Mouse (Mus musculus): ENCODE data around the gene P2ry13.

Gene P2ry13

DNA sequence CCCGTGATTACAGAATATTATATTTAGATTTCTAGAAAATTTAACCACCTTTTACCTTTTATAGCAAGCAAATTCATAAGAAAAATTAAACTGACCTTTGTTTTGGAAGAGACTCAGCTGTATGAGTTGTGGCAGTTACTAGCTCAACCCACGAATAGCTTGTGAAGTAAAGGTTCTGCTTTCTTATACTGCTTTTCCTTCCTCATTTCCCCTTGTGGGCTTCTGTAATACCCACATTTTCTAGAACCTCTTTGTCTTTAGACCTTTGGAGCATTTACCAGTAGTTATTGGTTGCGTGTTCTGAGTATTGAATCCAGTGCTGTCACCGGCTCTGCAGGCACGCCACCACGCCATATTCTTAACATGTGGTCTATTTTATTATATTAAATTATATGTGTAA lies at the start of gene P2ry13:
Gene P2ry13 (minus strand): TSS at position 156 of the 400 bp plus-strand sequence.
- peak; percentile 26 to 48 for DNase-seq (ENCODE audit: low spot score in 2 of 2)

DNA sequence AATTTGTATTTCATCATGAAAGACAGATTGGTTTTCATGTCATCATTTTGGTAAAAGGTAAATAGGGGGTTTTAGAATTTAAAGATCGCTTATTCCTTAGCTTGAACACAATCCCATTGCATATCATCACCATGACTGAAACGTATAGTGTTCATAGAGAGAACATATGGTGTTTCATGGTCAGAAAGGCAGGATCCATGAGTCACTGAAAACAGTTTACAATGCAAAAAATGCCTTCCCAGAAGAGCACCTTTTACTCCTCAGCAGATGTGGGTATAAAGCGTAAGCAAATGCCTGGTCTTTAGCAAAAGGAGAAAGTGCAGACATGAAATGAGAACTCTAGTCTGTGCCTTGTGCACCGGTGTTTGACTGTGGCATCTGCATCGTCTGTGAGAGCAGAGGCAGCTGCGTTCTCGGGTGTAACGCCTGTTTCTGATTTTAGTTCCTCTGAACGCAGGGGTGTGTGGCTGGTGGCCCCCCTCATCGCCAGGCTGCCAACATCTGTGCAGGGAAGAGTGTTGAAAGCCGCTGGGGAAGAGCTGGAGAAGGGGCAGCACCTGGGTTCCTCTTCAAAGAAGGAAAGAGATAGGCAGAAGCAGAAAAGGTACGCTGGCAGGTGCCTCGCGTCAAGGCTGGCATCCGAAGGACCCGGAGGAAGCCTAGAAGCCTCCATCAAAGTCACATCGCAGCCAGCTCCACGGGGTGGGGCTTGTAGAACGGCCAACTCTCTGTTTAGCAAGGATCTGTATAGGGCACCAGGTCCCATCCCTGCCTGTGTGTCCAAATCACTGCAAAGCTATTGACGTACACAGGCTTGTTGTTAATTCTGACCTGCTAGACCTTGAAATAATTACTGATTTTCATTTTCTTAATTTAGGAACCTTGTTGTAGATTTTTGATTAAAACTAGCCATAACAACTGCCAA lies 47.3 kb upstream of the P2ry13 start:
- DNase-seq (ENCODE audit: low spot score in 2 of 2): peak; percentile 73 to 74

DNA sequence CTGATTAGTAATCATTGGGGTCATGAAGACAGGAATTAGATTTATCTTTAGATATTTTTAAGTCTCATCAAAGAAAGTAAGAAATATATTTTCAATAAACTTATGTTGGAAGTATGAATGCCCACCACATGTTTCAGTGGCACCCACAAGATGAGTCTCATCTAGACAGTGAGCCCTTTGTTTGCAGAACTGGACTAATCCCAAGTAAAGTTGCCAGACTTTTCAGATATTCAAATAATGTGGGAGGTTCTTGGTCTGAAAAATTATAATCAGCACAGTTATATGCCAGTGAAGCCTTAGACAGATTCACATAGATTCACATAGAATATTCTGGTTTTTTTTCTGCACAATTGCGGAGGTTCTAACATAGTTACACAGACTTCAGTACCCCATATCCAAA lies 39.8 kb upstream of the P2ry13 start:
- no peak for DNase-seq (ENCODE audit: low spot score in 2 of 2)

DNA sequence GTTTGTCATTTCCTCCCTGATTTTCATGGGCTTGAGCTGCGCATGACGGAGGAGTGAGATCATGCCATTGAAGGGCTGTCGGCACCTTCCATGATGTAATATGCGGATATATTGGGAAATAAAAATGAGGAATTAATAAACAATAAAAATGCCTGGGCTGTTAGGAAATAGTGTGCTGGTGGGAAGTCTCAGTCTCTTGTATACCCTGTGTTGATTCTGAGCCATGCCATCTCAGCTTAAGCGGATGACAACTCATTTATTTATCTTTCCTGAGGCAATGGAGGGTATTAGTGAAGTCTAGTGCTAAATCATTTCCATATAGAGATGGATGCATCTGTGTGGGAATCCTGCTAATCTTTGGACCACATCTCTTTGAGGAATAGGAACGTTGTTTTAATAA lies 37.3 kb upstream of the P2ry13 start:
- DNase-seq (ENCODE audit: low spot score in 2 of 2): no peak

DNA sequence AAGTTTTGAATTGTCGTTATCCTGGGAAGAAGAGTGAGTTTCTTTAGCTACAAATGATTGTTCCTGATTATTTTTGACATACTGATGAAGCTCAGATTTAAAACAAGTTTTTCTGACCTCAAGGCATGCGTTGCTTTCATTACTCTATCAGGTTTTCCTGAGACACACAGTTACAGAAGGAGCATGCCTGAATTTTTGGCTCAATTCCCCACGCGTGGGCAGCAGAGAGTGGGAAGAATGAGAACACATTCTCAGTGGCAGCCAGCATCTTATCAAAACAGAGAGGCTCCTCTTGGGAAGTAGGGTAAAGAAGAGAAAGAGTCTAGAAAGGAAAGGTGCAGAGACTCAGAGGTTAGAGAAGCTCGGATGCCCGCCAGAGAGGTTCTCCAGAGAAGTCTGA lies 32.7 kb upstream of the P2ry13 start:
- no peak for DNase-seq (ENCODE audit: low spot score in 2 of 2)

DNA sequence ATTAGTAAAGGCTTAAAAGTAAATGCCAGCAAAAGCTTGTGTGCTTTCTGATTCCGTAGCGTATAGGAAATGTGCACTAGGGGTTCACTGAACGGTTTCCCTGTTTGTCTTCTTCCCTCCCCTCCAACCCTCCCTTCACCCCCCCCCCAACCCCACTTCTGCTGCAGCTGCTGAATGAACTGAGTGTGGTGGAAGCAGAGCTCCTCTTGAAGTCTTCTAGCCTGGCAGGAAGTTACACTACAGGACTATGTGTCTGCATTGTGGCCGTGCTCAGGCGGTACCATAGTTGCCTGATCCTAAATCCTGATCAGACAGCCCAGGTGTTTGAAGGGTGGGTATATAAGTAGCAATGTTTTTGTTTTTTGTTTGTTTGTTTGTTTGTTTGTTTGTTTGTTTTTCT lies 24.2 kb upstream of the P2ry13 start:
- DNase-seq (ENCODE audit: low spot score in 2 of 2): peak in 1 of 2 experiments; percentile 30

DNA sequence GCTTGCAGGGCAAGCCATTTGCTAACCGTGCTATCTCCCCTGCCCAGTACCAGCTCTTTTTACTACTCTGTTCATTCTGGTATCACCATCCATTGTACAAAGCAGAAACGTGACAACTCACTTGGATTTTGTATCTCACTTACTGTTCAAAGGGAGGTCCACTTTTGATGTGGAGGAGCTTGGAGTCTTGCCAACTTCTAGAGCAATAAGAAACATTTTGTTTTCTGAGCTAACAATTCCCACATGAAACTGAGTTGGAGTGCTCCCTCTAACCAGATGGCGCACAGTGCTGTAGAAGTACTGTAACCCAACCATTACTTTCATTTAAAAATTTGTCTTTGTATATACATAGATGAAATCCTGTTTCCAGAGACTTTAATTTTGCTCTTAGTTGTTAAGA lies 20.2 kb upstream of the P2ry13 start:
- DNase-seq (ENCODE audit: low spot score in 2 of 2): no peak

DNA sequence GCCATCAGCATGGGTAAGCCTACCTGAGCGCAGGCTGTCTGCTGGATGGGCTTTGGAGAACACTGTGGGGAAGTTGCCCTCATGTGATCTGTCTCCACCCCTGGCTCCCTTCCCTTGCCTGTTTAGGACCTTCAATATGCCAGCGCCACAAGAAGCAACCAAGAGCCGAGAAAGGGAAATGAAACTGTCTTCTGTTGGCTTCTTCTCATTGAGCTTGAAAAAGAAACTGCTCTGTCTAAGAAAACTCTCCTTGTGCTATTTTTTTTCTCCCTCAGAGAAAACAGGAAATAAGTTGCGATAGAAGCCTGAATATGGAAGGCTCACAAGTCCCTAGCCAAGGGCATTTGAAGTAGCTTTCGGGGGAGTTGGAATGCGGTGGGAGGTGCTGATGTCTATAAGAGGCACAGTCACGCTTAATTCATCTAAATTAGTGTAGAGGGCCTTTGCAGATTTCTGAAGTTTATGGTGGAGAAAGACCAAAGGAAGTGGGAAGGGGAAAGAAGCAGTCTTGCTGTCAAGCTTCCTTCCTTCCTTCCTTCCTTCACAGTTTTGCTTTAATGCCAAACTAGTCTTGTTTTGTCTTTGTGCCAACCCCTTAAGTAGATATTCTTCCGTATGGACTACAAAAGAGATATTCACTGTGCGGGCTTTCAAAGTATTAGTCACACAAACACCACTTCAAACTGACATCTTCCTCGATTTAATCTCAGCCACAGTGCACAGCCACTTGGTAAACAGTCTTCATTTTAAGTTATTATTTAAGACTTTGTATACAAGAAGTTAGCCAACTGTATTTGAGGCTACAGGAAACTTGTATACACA lies 18.3 kb upstream of the P2ry13 start:
- peak; percentile 71 to 80 for DNase-seq (ENCODE audit: low spot score in 2 of 2)

DNA sequence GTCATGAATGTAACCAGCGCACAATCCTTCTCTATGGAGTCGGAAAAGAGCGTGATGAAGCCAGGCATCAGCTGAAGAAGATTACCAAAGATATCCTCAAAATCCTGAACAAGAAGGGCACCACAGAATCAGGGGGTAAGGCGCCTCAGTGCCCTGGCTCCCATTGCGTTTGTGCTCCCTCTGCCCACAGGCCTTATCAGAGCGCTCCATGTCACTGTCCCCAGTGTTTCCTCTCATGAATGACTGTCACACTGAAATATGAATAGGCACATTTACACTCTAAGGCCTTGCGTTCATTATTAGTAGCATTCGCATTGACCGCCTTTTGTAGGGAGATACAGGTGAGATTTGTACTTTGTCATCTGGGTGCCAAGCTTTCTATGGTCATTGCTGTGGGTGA lies 17.0 kb upstream of the P2ry13 start:
- no peak for DNase-seq (ENCODE audit: low spot score in 2 of 2)

DNA sequence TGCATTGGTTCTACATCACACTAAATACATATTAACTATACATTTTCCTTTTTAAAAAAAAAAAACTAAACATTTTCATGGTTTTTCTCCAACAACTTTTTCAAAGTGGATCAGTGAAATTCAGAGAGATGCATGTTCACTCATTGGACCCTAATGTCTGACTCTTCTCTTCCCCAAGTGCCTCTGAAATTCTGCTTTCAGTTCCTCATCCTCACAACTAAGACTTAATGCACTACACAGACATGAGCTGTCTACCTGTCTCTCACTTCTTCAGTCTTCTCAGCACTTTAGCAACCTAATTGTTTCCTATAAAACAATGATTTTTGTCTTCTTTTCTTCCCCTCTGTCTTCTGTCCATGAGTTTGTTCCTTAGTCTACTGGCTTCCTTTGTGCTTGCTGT lies 14.7 kb upstream of the P2ry13 start:
- peak; percentile 37 to 59 for DNase-seq (ENCODE audit: low spot score in 2 of 2)

DNA sequence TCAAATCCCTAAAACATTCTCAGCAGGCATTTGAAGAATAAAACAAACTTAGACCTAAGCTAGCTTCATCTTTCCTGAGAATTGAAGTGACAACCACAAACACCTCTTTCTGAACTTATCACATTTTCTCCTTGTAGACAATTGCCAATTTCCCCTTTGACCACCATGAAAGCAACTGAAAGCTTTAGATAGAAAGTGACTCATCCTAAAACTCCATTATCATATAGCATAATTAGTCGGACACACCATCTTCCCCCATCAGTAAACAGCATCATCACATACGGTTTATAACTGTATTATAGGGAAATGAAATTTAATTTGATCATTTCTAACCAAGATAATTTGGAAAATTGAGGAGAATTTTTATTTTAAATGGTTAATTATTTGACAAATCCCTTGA lies 11.6 kb upstream of the P2ry13 start:
- no peak for DNase-seq (ENCODE audit: low spot score in 2 of 2)

DNA sequence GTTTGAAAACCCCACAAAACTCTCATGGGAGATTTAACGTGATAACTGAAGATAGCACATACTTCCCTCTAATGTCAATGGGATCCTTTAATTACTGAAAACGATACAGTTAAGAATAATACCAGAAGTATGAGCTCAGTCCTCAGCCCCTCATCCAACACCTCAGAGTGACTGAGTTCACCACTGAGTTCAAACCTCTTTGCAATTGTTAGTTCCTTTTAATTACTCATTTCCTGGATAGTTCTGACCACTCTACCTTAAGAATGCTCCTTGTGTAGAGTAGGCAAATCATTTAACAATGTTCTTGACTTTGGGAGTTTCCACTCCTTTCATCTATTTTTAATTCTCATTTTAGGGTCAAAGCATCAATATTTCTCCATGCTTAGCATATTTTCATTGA lies 8.6 kb upstream of the P2ry13 start:
- no peak for DNase-seq (ENCODE audit: low spot score in 2 of 2)

DNA sequence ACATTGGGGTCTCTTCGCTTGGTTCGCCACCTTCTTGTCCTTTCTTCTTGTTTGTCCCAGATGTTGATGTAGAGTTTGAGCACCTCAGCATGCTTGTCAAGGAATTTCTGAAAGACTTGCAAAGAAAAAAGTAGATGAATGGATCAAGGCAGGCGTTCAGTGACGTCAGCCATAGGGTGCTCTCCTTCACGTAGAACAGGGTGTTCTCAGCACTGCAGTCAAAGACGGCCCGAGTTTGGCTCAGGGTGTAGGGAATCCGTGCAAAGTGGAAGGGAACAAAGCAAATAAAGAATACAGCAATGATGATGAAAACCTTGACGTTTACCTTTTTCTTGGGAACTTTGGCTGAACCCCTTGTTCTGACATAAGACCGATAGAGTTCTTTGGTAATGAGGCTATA lies 6.5 kb upstream of the P2ry13 start:
- no peak for DNase-seq (ENCODE audit: low spot score in 2 of 2)

DNA sequence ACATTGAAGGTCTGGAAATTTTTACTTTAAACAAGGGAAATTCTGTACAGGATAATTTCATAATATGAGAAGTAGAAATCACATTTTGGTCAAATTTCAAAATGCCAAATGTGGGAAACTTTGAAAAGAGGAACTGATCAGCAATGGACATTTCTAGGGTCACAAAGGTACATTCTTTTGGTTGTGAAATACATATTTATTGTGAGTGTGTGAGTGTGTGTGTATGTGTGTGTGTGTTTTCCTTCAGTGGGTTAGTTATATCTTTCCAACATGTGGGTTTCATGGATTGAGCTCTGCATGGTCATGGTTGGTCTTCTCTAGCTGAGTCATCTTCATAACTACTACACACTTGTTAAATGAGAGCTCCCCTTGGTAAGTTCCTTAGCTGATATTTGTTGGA lies 1.7 kb upstream of the P2ry13 start:
- no peak for DNase-seq (ENCODE audit: low spot score in 2 of 2)

DNA sequence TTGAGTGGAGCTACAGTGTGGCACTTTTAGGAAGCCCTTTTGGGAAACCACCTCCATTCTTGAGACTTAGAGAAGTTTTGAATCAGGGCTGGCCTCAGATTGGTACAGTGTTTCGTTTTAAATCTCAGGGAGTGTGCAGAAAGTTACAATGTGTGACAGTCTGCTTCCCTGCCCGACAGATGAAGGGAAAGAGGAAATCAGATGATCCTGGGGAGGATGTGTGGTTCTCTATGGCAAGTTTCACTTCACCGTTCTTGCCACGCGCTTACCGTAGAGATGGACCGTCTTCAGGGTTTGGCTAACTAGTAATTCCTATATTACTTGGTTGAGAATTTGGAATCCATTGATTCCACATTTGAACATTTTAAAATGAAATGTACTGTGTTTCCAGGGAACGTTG lies 1.1 kb upstream of the P2ry13 start:
- DNase-seq (ENCODE audit: low spot score in 2 of 2): peak; percentile 36 to 41

DNA sequence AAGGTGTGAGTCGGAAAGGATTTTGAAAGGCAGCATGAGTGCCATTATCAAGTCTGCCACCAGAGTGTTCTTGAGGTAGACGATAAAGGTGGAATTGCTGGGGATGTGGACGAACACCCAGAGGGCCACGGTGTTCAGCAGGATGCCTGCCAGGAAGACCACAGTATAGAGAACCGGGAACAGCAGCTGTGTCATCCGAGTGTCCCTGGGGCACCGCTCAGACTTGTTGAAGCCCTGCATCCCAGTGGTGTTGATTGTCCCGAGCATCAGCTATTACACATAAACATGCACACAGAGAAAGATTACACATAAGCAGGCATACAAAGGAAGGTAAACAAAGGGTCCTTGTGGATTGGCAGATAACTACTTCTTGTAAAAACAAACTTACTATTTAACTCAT lies 593 bp downstream of the P2ry13 start:
- no peak for DNase-seq (ENCODE audit: low spot score in 2 of 2)

DNA sequence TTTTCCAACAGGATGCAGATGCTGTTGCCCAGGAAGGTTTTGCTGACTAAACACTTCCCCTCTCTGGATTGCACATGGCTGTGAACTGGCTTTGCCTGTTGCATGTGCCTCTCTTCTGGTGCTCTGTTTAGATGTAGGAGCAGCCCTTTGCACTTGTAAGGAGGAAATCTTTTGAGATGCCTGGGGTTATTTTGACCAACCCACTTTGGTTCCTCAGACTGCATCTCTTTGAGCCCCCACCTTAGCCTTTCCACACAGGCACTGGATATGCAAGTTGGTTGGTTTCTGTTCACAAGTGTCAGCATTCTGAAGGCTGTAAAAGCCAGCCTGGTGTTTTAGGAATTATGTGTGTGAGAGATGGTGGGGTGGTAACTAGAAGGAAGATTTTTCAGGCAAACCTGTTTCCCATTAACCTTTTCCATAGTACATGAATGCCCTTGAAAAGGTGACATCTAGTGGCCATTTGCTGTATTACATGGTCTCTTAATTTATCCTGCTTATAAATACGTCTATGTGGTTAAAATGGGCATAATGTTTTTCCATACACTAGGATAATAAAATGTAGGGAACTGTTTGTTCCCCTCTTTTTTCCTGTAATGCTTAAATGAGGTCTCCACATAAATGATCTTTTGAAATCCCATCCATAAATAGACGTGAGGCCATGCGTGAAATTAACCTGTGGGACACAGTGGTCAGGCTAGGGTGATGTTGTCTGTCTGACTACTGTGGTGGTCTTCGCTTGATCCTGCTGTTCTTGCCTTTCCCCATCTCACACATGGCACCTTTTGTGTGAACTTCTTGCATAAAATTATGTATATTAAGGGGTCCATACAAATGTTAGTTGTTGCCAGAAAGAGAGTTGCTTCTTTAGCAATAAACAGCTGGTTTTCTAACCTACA lies 1.8 kb downstream of the P2ry13 start:
- DNase-seq (ENCODE audit: low spot score in 2 of 2): peak in 1 of 2 experiments; percentile 43

DNA sequence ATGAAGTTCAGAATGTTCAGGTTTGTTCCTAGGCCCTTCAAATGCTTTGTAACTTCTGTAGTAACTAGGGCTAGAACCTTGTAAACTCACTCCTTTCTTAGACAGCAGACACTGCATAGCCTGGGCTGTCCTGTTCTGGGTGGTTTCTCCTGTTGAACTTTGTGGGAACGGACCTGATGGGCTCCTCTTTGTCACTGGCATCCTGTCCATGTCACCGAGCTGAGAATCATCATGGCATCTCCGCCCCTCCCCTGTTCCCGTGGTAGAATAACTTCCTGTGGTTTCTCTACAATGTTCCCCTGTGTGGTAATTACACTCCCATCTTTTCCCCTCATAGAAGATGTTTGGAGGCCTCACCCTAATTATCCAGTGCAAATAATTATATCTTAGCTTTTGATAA lies 4.7 kb downstream of the P2ry13 start:
- DNase-seq (ENCODE audit: low spot score in 2 of 2): no peak

DNA sequence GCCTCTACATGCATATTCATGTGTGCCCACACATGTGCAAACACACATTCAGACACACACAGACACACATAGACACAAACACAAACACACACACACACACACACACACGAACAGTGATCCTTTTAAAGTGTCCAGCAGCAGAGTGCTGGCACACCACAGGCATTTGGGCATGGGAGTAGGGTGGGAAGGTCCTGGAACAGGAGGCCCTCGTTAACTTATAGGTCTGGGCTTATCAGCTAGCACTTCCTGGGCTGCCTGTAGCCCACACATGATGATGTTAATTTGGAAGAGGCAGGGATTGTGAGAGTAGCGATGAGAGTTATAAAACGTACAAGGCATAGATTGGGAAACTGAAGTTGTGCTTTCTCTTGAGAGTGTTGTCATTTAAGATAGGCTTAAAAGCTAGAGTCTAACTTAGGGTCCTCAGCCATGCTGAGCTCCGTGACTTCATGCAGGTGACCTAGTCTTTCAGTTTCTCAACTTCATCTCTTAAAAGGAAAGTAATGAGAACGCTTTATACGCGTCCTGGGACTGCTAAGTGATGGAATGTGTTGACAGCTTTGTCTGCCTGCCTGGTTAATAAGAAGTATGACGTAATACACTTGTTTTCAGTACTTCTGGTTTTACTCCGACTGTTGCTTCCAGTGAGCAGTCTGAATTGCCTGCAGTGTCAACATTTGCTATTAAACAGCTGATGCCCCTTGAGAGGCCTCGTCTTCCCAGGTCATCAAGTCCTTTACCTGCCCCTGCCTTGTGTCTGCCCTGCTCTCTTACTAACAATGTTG lies 5.8 kb downstream of the P2ry13 start:
- no peak for DNase-seq (ENCODE audit: low spot score in 2 of 2)

DNA sequence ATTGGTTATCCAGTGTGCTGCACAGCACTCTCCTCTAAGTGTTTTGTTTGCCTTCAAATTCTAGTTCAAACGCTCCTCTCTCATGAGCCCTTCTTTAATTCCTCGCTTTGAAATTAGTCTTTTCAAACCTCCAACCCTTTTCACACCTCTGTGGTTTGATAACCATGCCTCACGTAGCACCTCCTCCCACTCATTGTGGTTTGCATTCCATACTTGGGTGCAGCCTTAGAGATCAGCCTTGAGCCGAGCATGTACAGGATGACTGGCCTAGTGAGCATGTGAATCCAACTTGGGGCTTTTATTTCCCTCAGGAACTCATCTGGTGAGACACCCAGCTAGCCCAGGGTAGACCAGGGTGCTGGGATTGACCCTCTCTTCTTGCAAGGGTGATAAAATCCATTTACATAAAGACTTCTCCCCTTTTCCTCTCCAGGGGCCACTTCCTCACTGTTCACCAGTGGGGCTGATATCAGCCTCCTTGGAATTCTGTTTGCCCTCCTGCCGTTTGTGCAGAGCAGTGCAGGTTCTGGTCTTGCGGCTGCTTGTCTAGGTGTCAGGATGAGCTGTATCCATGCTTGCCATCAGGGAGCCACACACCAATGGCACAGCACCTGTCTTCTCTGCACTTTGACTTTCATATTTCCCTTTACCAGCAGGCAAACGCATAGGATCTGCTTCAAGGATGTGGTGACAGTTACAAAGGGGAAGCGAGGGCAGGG lies 6.7 kb downstream of the P2ry13 start:
- no peak for DNase-seq (ENCODE audit: low spot score in 2 of 2)
